Mouse (Mus musculus): ENCODE measurements at regions not wholly inside any gene's neighbourhood (a gene's known extent, or its start where the extent isn't known, plus 50 kb on each side); places are given as distances from the start of the nearest gene placed in this dataset.

GRCm38 (mm10) chr6:39283761-39284415 lies 77.3 kb upstream of the Kdm7a start:
- no peak for DNase-seq (ENCODE audit: low spot score in 2 of 2)

- no peak for DNase-seq (ENCODE audit: low spot score in 2 of 2)
Observed at GRCm38 (mm10) chr6:39278317-39278716, 71.7 kb upstream of the Kdm7a start.

- DNase-seq (ENCODE audit: low spot score in 2 of 2) = no peak
Observed at GRCm38 (mm10) chr6:39274774-39275502, 68.3 kb upstream of the Kdm7a start.

- no peak for DNase-seq (ENCODE audit: low spot score in 2 of 2)
Observed at GRCm38 (mm10) chr6:39273427-39273826, 66.8 kb upstream of the Kdm7a start.

- no peak for DNase-seq (ENCODE audit: low spot score in 2 of 2)
Observed at GRCm38 (mm10) chr6:39270457-39270856, 63.9 kb upstream of the Kdm7a start.

- no peak for DNase-seq (ENCODE audit: low spot score in 2 of 2)
Observed at GRCm38 (mm10) chr6:39269706-39270105, 63.1 kb upstream of the Kdm7a start.

GRCm38 (mm10) chr6:39268647-39269428 lies 62.2 kb upstream of the Kdm7a start:
- no peak for DNase-seq (ENCODE audit: low spot score in 2 of 2)

- DNase-seq (ENCODE audit: low spot score in 2 of 2) = no peak
Observed at GRCm38 (mm10) chr6:39264722-39265121, 58.1 kb upstream of the Kdm7a start.

- no peak for DNase-seq (ENCODE audit: low spot score in 2 of 2)
Observed at GRCm38 (mm10) chr6:39263615-39264014, 57.0 kb upstream of the Kdm7a start.

- DNase-seq (ENCODE audit: low spot score in 2 of 2) = no peak
Observed at GRCm38 (mm10) chr6:39261951-39262350, 55.4 kb upstream of the Kdm7a start.

GRCm38 (mm10) chr6:39260480-39260879 lies 53.9 kb upstream of the Kdm7a start:
- no peak for DNase-seq (ENCODE audit: low spot score in 2 of 2)

GRCm38 (mm10) chr6:39259129-39259528 lies 52.5 kb upstream of the Kdm7a start:
- DNase-seq (ENCODE audit: low spot score in 2 of 2) = no peak

GRCm38 (mm10) chr6:39258656-39259055 lies 52.1 kb upstream of the Kdm7a start:
- no peak for DNase-seq (ENCODE audit: low spot score in 2 of 2)

GRCm38 (mm10) chr6:39257667-39258395 lies 51.2 kb upstream of the Kdm7a start:
- DNase-seq (ENCODE audit: low spot score in 2 of 2) = no peak

- peak in 1 of 2 experiments; percentile 24 for DNase-seq (ENCODE audit: low spot score in 2 of 2)
Observed at GRCm38 (mm10) chr6:39257111-39257571, 50.6 kb upstream of the Kdm7a start.

GRCm38 (mm10) chr6:39256304-39257103 lies 49.9 kb upstream of the Kdm7a start:
- peak; percentile 59 to 73 for DNase-seq (ENCODE audit: low spot score in 2 of 2)

Data from layer of hippocampus, postnatal 10 days (tissue).